8 mouse cellular contexts compared by ENCODE assay signal in the genomic region with DNA sequence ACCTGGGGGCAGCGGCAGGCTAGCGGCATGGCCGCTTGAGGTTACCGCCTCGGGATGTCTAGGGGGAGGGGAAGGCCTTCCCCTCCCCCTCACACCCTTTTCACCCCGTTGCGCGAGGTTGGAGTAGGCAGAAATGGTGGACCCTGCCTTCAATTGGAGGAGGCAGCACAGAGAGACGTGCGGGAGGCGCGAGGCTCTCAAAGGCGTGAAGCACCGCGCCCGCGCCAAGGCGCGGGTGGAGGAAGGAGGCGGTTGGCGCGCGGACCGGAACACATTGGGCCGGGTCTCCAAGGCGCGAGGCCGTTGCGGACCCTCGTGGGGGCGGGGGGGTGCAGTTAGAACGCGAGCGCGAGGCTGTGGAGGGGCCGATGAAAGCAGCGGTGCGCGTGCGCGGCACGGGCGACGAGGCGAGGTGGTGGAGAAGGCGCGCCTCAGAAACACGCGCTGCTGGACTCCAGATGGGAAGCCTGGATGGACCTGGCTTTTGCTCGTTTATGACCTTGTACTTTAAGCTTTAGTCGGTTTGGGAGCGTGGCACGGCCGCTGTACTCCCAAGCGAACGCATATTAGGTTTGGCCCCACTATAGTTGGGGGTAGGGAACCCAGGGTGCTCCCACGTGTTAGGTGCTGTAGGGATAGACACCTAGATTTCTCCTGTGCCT. TPM values are rescaled to one million over a fixed set of nuclear protein-coding genes. Genes with fewer than 3 reads are reported as not detected.
DNase-seq lines count a peak whose midpoint lies in the region; ATAC-seq and TF ChIP-seq lines count a peak whose summit lies in the region.

No protein-coding gene starts in this region.

- peak overlapping the region; percentile 65 for H3K4me2 ChIP-seq in embryonic facial prominence, embryonic 12.5 days (replicated peaks)
- H3K4me2 ChIP-seq in kidney, embryonic 14.5 days (replicated peaks; ENCODE audit: low read depth, low read length) = peak overlapping the region; percentile 85
- peak overlapping the region; percentile 78 for H3K4me2 ChIP-seq in midbrain, embryonic 16.5 days (ENCODE audit: low read length)

- intact Hi-C loops in heart, adult 2 months (cut with DNase I) = loop anchor here (10.0 kb wide), 1 partner anchor 601 kb away; a partner anchor contains a TSS

- TF ChIP-seq POLR2A in heart, adult 2 months (IDR thresholded peaks at IDR 0.05; ENCODE audit: insufficient read depth, low read depth, low read length) = no peak

- peak overlapping the region; percentile 96 for H3K27ac ChIP-seq in embryonic facial prominence, embryonic 12.5 days
- H3K27ac ChIP-seq in heart, adult 2 months = peak overlapping the region; percentile 92
- H3K27ac ChIP-seq in kidney, embryonic 14.5 days (ENCODE audit: low read depth, low read length) = peak overlapping the region; percentile 92
- peak overlapping the region; percentile 95 for H3K27ac ChIP-seq in midbrain, embryonic 16.5 days (ENCODE audit: low read length)

- no peak for TF ChIP-seq CTCF in heart, adult 2 months (IDR thresholded peaks at IDR 0.05)

- WGBS in embryonic facial prominence, embryonic 12.5 days = under 1% methylated on average over 56 of the region's 57 CpGs
- under 1% methylated on average over 57 of the region's 57 CpGs for WGBS in heart, adult 2 months
- WGBS in kidney, embryonic 14.5 days = under 1% methylated on average over 55 of the region's 57 CpGs
- under 1% methylated on average over 56 of the region's 57 CpGs for WGBS in midbrain, embryonic 16.5 days

- no peaks in the 10 kb centered on the region for H3K36me3 ChIP-seq in embryonic facial prominence, embryonic 12.5 days
- peaks cover 7% of the 10 kb centered on the region for H3K36me3 ChIP-seq in heart, adult 2 months (ENCODE audit: control insufficient read depth, insufficient read depth, low read length)
- H3K36me3 ChIP-seq in kidney, embryonic 14.5 days (ENCODE audit: control insufficient read depth, insufficient read depth, low read length) = no peaks in the 10 kb centered on the region; the same call in 1 of the 2 replicates
- no peaks in the 10 kb centered on the region for H3K36me3 ChIP-seq in midbrain, embryonic 16.5 days (ENCODE audit: control insufficient read depth, insufficient read depth, low read length)
- no peaks in the 10 kb centered on the region for H3K36me3 ChIP-seq in splenic B cell, adult 2 months (ENCODE audit: control insufficient read depth, insufficient read depth, low read length, poor library complexity, severe bottlenecking)

- H3K27me3 ChIP-seq in embryonic facial prominence, embryonic 12.5 days = no peaks in the 10 kb centered on the region
- H3K27me3 ChIP-seq in heart, adult 2 months (ENCODE audit: control insufficient read depth, insufficient read depth, low read length) = no peaks in the 10 kb centered on the region
- no peaks in the 10 kb centered on the region for H3K27me3 ChIP-seq in kidney, embryonic 14.5 days (ENCODE audit: control insufficient read depth, insufficient read depth, low read length)
- H3K27me3 ChIP-seq in midbrain, embryonic 16.5 days (ENCODE audit: control insufficient read depth, insufficient read depth, low read depth, low read length) = no peaks in the 10 kb centered on the region; the same call in 1 of the 2 replicates
- no peaks in the 10 kb centered on the region for H3K27me3 ChIP-seq in splenic B cell, adult 2 months (ENCODE audit: control insufficient read depth, insufficient read depth, low read length, poor library complexity, severe bottlenecking)

- DNase-seq in A20 (ENCODE audit: low read depth, low spot score) (peak; percentile 77), liver (peak; percentile 75)
- peak; percentile 75 to 80 for DNase-seq in adrenal gland, postnatal 36 days
- DNase-seq in heart, adult 2 months = peak; percentile 67 to 70
- peak; percentile 61 for DNase-seq in splenic B cell, adult 2 months (ENCODE audit: low read depth, low spot score)

- H3K9ac ChIP-seq in embryonic facial prominence, embryonic 12.5 days = peak overlapping the region; percentile 93
- peak overlapping the region; percentile 85 for H3K9ac ChIP-seq in heart, adult 2 months (ENCODE audit: low read depth, low read length)
- peak overlapping the region; percentile 98 for H3K9ac ChIP-seq in kidney, embryonic 14.5 days (ENCODE audit: low read depth, low read length)
- H3K9ac ChIP-seq in midbrain, embryonic 16.5 days (ENCODE audit: low read depth, low read length) = peak overlapping the region; percentile 95

- H3K9me3 ChIP-seq in embryonic facial prominence, embryonic 12.5 days = no peaks in the 10 kb centered on the region
- H3K9me3 ChIP-seq in kidney, embryonic 14.5 days (ENCODE audit: control insufficient read depth, low read length) = no peaks in the 10 kb centered on the region
- H3K9me3 ChIP-seq in midbrain, embryonic 16.5 days (replicated peaks; ENCODE audit: control insufficient read depth, low read length, poor library complexity, severe bottlenecking) = no peaks in the 10 kb centered on the region

- ATAC-seq in embryonic facial prominence, embryonic 12.5 days (ENCODE audit: insufficient number of reproducible peaks, insufficient read depth, low FRiP score, low TSS enrichment) = peak; percentile 36; the same call in 1 of the 2 replicates
- ATAC-seq in kidney, embryonic 14.5 days (ENCODE audit: low FRiP score, low TSS enrichment) = peak; percentile 53
- peak; percentile 66 for ATAC-seq in midbrain, embryonic 16.5 days

- peak overlapping the region; percentile 78 for H3K4me3 ChIP-seq in embryonic facial prominence, embryonic 12.5 days
- H3K4me3 ChIP-seq in heart, adult 2 months = peak overlapping the region; percentile 88
- H3K4me3 ChIP-seq in kidney, embryonic 14.5 days (ENCODE audit: low read length) = peak overlapping the region; percentile 96
- peak overlapping the region; percentile 93 for H3K4me3 ChIP-seq in midbrain, embryonic 16.5 days (ENCODE audit: low read depth, low read length)

- H3K79me2 ChIP-seq in heart, adult 2 months (replicated peaks; ENCODE audit: control insufficient read depth, insufficient read depth, low read length) = peaks cover 6% of the 10 kb centered on the region; the same call in 1 of the 2 replicates

- H3K4me1 ChIP-seq in embryonic facial prominence, embryonic 12.5 days = peaks cover 17% of the 10 kb centered on the region
- no peaks in the 10 kb centered on the region; the same call in 1 of the 2 replicates for H3K4me1 ChIP-seq in heart, adult 2 months (ENCODE audit: control insufficient read depth, insufficient read depth, low read length)
- peaks cover 19% of the 10 kb centered on the region for H3K4me1 ChIP-seq in kidney, embryonic 14.5 days (ENCODE audit: control insufficient read depth, insufficient read depth, low read length)
- H3K4me1 ChIP-seq in midbrain, embryonic 16.5 days (ENCODE audit: control insufficient read depth, insufficient read depth, low read length) = peaks cover 21% of the 10 kb centered on the region

- TF ChIP-seq EP300 in heart, adult 2 months (IDR thresholded peaks at IDR 0.05; ENCODE audit: insufficient read depth, low read depth, low read length) = no peak

RNA-seq across cellular contexts. Expression of a gene that starts 0.6 kb away (rescaled TPM):
- total RNA-seq in adrenal gland, postnatal 36 days (2021) = 100 to 1,000 TPM; 225 to 261 TPM
- 113 and 120 TPM in 2 replicates for polyA plus RNA-seq in embryonic facial prominence, embryonic 12.5 days (2016; fragmentation: Nextera tagmentation; extraction: Ambion mirVana)
- total RNA-seq in heart, adult 2 months (2021) = 100 to 1,000 TPM; 138 to 177 TPM
- polyA plus RNA-seq in heart, adult 2 months (2012; rRNA removed) = 50.7 and 87.9 TPM in 2 replicates
- 85.1 and 139 TPM in 2 replicates for polyA plus RNA-seq in kidney, embryonic 14.5 days (2014; fragmentation: Nextera tagmentation; extraction: Ambion mirVana)
- polyA plus RNA-seq in midbrain, embryonic 16.5 days (2015; fragmentation: Nextera tagmentation; extraction: Ambion mirVana) = 87.3 and 90.0 TPM in 2 replicates

RNA-seq across cellular contexts. Expression of a gene that starts 26.0 kb away (rescaled TPM):
- 10 to 100 TPM; 68.4 to 87.6 TPM for total RNA-seq in adrenal gland, postnatal 36 days (2021)
- polyA plus RNA-seq in embryonic facial prominence, embryonic 12.5 days (2016; fragmentation: Nextera tagmentation; extraction: Ambion mirVana) = 29.6 and 34.0 TPM in 2 replicates
- 100 to 1,000 TPM; 114 to 130 TPM for total RNA-seq in heart, adult 2 months (2021)
- 157 and 184 TPM in 2 replicates for polyA plus RNA-seq in heart, adult 2 months (2012; rRNA removed)
- 39.1 and 46.6 TPM in 2 replicates for polyA plus RNA-seq in kidney, embryonic 14.5 days (2014; fragmentation: Nextera tagmentation; extraction: Ambion mirVana)
- polyA plus RNA-seq in midbrain, embryonic 16.5 days (2015; fragmentation: Nextera tagmentation; extraction: Ambion mirVana) = 7.4 and 9.4 TPM in 2 replicates

RNA-seq across cellular contexts. Expression of a gene that starts 46.2 kb away (rescaled TPM):
- total RNA-seq in adrenal gland, postnatal 36 days (2021) = 1 to 10 TPM in 1 of 2 experiments, under 1 TPM in 1; 0.76 to 3.3 TPM
- polyA plus RNA-seq in embryonic facial prominence, embryonic 12.5 days (2016; fragmentation: Nextera tagmentation; extraction: Ambion mirVana) = 47.5 and 50.6 TPM in 2 replicates
- 1 to 10 TPM; 2.6 to 2.7 TPM for total RNA-seq in heart, adult 2 months (2021)
- polyA plus RNA-seq in heart, adult 2 months (2012; rRNA removed) = 2.7 and 6.7 TPM in 2 replicates
- 140 and 164 TPM in 2 replicates for polyA plus RNA-seq in kidney, embryonic 14.5 days (2014; fragmentation: Nextera tagmentation; extraction: Ambion mirVana)
- polyA plus RNA-seq in midbrain, embryonic 16.5 days (2015; fragmentation: Nextera tagmentation; extraction: Ambion mirVana) = 3.8 and 5.1 TPM in 2 replicates

Comparison
In these comparisons a context has a peak if more than half of its experiments do, and no peak if none do; other contexts are left out.
1. Peak in every context shown above with its lines: DNase-seq, ATAC-seq, H3K4me3 ChIP-seq and H3K27ac ChIP-seq.